Mouse (Mus musculus) urinary bladder, postnatal 14 days (tissue): ENCODE data around the gene Vmn1r22.
"Not testable (repeated sequence)": the region's sequence is repeated elsewhere in the genome, so short reads cannot be mapped to it uniquely, and the experiment has no call there.

Source experiments
- DNase-seq: peaks from one replicate; pipeline ENCODE4 v3.0.0; 2021; ENCODE audit warnings: low spot score

Gene Vmn1r22

DNA sequence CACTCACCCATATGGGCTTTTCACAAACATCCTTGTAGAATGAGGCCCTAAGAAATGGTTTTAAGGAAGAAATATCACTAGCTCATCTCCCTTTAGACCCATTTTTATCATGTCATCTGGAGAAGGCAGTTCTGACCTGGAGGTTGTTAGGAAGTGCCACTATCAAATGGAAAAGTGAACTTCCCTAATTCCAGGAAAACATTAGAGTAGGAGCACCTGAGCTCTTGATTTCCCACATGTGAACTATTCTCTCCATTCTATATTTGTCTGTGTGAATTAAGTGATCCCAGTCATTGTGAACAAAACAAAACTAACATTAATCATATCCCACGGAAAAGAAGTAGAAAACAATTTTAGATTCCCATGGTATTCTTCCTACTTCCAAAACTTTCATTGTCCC is at the start of gene Vmn1r22:
Gene Vmn1r22 (minus strand): TSS at position 101 of the 400 bp plus-strand sequence.
- DNase-seq: no peak

DNA sequence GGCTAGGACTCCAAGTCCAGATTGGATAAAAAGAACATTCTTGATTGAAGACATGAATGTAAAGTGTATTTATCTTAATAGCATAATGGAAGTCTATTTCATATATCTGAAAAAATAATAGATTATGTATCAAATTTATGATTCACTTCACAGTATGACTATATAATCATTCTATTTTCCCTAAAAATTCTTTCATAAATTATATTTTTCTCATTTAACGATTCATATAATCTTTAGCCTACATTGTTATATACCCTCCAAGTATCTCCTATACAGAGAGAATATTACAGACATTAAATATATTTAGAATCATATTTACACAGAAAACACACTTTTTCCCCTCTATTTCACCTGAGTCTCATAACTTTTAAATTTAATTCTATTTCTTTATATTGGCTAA is 18.9 kb upstream of the Vmn1r22 start, which contains the start of gene Vmn1r23:
Gene Vmn1r23 (minus strand): TSS at position 101 of the 400 bp plus-strand sequence.
- no peak for DNase-seq

DNA sequence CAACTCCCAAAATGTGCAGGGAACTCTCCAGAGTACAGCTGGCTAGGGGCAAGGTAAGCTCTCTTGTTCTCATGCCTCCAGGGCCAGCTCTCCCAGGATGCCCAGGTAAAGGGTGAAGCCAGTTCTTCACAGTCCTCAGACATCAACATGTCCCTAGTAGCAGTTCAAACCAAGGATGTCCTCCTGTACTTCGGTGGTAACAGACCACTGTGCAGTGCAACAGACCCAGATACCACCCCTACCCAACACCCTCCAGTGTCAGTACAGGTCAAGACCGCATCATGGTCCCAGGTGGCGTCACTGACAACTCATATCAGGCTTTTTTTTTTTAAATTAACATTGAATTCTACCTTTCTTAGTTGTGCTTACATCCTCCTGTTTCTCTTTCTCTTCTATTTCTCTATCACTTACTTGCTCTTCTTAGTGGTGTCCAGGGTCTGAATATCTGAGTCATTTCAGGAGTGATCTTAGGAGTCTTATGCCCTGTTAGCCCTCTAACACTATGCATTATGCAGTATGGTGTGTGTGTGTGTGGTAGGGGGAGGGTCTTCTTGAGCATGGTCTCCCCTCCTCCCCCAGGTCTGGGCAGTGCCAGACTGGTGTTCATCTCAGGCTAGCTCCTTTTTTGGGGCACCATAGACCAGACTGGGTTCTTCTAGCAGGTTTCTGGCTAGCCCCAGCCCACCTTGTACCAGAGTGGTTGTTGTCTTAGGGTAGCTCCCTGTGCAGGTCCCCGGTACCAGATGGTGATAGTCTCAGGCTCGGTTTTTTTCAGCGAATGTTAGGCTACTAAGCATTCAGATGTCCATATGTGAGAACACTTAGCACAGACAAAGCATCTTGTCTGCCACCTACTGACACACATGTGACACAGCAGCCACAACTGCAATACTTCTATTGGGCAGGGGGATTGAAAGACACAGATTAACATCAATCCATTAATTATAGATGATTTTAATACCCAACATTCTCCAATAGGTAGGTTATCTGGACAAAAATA is 48.5 kb downstream of the Vmn1r22 start:
- DNase-seq: peak; percentile 19

DNA sequence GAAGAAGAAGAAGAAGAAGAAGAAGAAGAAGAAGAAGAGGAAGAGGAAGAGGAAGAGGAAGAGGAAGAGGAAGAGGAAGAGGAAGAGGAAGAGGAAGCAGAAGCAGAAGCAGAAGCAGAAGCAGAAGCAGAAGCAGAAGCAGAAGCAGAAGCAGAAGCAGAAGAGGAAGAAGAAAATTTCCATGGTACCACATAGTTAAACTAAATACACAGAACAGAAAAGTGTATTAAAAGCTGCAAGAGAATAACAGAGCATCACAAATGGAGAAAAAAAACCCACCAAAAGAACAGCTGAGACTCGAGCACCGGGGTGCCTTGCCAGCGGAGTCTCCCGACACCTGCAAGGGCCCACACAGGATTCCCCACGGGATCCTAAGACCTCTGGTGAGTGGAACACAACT is 56.7 kb downstream of the Vmn1r22 start:
- not testable (repeated sequence) for DNase-seq

DNA sequence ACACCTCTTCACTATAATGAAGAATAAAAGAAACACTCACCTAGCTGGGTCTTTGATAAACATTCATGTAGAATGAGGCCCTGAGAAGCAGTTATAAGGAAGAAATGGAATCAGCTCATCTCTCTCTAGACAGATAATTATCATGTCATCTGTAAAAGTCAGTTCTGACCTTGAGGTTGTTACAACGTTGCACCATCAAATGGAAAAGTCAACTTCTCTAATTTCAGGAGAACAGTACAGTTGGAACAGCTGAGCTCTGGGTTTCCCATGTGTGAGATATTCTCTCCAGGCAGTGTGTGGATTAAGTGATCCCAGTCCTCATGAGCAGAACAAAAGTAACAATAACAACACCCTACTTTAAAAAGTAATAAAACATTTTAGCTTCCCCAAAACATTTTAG is 57.5 kb downstream of the Vmn1r22 start, which contains the start of gene Vmn1r21:
Gene Vmn1r21 (minus strand): TSS at position 58 of the 400 bp plus-strand sequence.
- DNase-seq: no peak
